8 mouse cellular contexts compared by ENCODE assay signal in genomic region chr11:97072533-97072932, GRCm38 (mm10). TPM values are rescaled to one million over a fixed set of nuclear protein-coding genes. Genes with fewer than 3 reads are reported as not detected.
DNase-seq lines count a peak whose midpoint lies in the region; ATAC-seq lines count a peak whose summit lies in the region.

No protein-coding gene starts in this region.

- peak; percentile 64 for DNase-seq in cerebellum, adult 9-10 months
- DNase-seq in thymus, postnatal 0 days (ENCODE audit: low spot score): peak; percentile 63
- DNase-seq in thymus, adult 18-20 months: no peak
- peak; percentile 77 to 85 for DNase-seq in left cerebral cortex, postnatal 14 days (ENCODE audit: low spot score in 2 of 2)
- DNase-seq in natural killer cell, adult 2 months (ENCODE audit: low spot score in 2 of 2): peak; percentile 40 to 47
- no peak for DNase-seq in adrenal gland, postnatal 25 days

- no peak; the same call in 1 of the 2 replicates for ATAC-seq in cerebellum, adult (ENCODE audit: insufficient number of reproducible peaks, low FRiP score, low TSS enrichment)
- peak; percentile 39 to 71; a peak in 3 of 4 replicates for ATAC-seq in hematopoietic stem cell, adult 5-6 weeks (replicated peaks in 1 of 2; ENCODE audit: insufficient read depth in 1 of 2, low FRiP score in 2 of 2, low TSS enrichment in 1 of 2, low read depth in 1 of 2, poor library complexity in 2 of 2, severe bottlenecking in 2 of 2)

- intact Hi-C loops in left cerebral cortex, postnatal 14 days (cut with DNase I): loop anchor here (2.0 kb wide), 1 partner anchor 74 kb away; no protein-coding TSS in a partner anchor

RNA-seq across cellular contexts. Expression of gene Osbpl7, which starts 22.1 kb away (rescaled TPM):
- 9.9 and 11.6 TPM in 2 replicates for polyA plus RNA-seq in thymus, postnatal 0 days (2015; fragmentation: Nextera tagmentation; extraction: Ambion mirVana)
- 13.3 and 13.4 TPM in 2 replicates for total RNA-seq in hematopoietic stem cell, adult 5-6 weeks (2017)
- total RNA-seq in left cerebral cortex, postnatal 14 days (2021): 10 to 100 TPM; 10.5 to 12.3 TPM
- 18.9 TPM in 2 replicates for total RNA-seq in adrenal gland, postnatal 25 days (2021)

RNA-seq across cellular contexts. Expression of gene Mrpl10, which starts 31.2 kb away (rescaled TPM):
- polyA plus RNA-seq in thymus, postnatal 0 days (2015; fragmentation: Nextera tagmentation; extraction: Ambion mirVana): 72.4 and 72.8 TPM in 2 replicates
- total RNA-seq in hematopoietic stem cell, adult 5-6 weeks (2017): 13.9 and 17.1 TPM in 2 replicates
- total RNA-seq in left cerebral cortex, postnatal 14 days (2021): 10 to 100 TPM; 69.0 to 69.8 TPM
- total RNA-seq in adrenal gland, postnatal 25 days (2021): 117 and 129 TPM in 2 replicates

RNA-seq across cellular contexts. Expression of gene Lrrc46, which starts 31.3 kb away (rescaled TPM):
- polyA plus RNA-seq in thymus, postnatal 0 days (2015; fragmentation: Nextera tagmentation; extraction: Ambion mirVana): 0.83 and 0.86 TPM in 2 replicates
- total RNA-seq in hematopoietic stem cell, adult 5-6 weeks (2017): 0.63 TPM in 1 of 2 replicates, not detected in the other
- total RNA-seq in left cerebral cortex, postnatal 14 days (2021): under 1 TPM; 0.26 to 0.74 TPM
- 1.0 and 1.4 TPM in 2 replicates for total RNA-seq in adrenal gland, postnatal 25 days (2021)

RNA-seq across cellular contexts. Expression of gene Tbx21, which starts 42.6 kb away (rescaled TPM):
- 1.3 and 1.9 TPM in 2 replicates for polyA plus RNA-seq in thymus, postnatal 0 days (2015; fragmentation: Nextera tagmentation; extraction: Ambion mirVana)
- 0.45 and 1.1 TPM in 2 replicates for total RNA-seq in hematopoietic stem cell, adult 5-6 weeks (2017)
- total RNA-seq in left cerebral cortex, postnatal 14 days (2021): under 1 TPM in 1 of 2 experiments, not detected in 1; 0.13 TPM
- total RNA-seq in adrenal gland, postnatal 25 days (2021): 0.39 TPM in 1 of 2 replicates, not detected in the other

RNA-seq across cellular contexts. Expression of gene Scrn2, which starts 42.8 kb away (rescaled TPM):
- polyA plus RNA-seq in thymus, postnatal 0 days (2015; fragmentation: Nextera tagmentation; extraction: Ambion mirVana): 23.1 and 25.8 TPM in 2 replicates
- total RNA-seq in hematopoietic stem cell, adult 5-6 weeks (2017): 22.6 and 35.3 TPM in 2 replicates
- total RNA-seq in left cerebral cortex, postnatal 14 days (2021): 1 to 10 TPM; 2.7 to 3.0 TPM
- 12.8 and 22.7 TPM in 2 replicates for total RNA-seq in adrenal gland, postnatal 25 days (2021)

Comparison
In these comparisons a context has a peak if more than half of its experiments do, and no peak if none do; other contexts are left out.
1. DNase-seq: peak in cerebellum, adult 9-10 months (single experiment), thymus, postnatal 0 days (single experiment), left cerebral cortex, postnatal 14 days (2 of 2) and natural killer cell, adult 2 months (2 of 2); none in thymus, adult 18-20 months (0 of 2) and adrenal gland, postnatal 25 days (single experiment).